Mouse (Mus musculus): ENCODE measurements at regions not wholly inside any gene's neighbourhood (a gene's known extent, or its start where the extent isn't known, plus 50 kb on each side); places are given as distances from the start of the nearest gene placed in this dataset.

DNA sequence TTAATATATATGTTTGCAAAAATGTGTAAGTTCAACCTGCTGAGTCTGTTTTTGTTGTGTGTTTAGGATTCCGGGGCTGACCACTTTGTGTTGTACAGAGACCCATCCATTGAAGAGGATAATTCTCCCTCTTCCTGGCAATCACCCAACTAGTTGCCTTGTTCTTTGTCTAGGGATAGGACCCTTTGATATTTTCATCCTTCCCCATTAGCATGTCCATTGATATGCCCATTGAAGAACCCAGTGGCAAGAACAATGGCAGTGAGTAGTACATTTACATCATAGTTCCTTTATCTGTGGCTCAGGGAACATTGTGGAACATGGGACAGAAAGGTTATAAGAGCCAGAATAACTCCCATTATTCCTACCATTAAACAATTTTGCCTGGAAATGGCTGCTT lies 160.9 kb upstream of the Irx4 start:
- TF ChIP-seq POLR2A (IDR thresholded peaks at IDR 0.05; ENCODE audit: low read depth, low read length): no peak
- TF ChIP-seq CTCF (conservative IDR thresholded peaks at IDR 0.05; ENCODE audit: insufficient read depth, insufficient read length, low read depth, low read length): no peak
